Mouse (Mus musculus): Measurements from ENCODE around the gene G3bp1. TPM values are rescaled to one million over a fixed set of nuclear protein-coding genes. Genes with fewer than 3 reads are reported as not detected.

The G3bp1 gene
- polyA plus RNA-seq (2015; fragmentation: Nextera tagmentation; extraction: Ambion mirVana): 86.6 and 101 TPM in 2 replicates

DNA sequence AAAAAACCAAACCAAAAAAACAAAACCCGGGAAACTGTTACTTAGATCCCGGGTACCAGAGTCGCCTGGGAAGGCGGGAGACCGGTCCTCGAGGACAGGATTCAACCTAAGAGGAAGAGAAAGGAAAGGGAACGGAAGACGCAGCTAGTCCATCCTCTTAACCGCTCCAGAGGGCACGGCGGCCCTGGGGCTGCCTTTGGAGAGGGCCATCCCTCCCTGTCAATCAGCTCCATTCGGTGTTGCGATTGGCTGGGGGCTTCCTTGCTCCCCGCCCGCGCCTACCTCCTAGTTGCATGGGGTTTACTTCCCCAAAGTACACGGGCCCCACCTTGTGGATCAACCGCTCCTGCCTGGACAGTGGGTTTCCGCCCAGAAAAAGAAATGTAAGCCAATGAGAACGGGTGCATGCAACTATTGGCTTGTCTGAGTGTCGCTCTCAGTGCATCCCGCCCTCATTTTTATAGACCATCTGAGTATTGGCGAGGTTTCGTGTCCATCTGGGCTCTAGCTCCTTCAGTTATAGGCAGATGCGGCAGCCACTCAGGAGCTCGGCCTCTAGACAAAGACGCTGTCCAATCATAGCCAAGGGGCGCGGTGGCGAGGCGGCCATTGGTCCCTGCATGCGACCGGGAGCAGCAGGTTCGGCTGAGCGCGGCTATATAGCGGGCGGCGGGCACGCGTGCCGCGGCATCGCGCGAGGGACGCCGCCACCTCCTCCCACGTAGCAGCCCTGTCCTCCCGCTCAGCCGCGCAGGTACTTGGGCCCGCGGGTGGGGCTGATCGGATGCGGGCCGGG, at the start of gene G3bp1:
Gene G3bp1 (plus strand): TSS at position 638 of the 796 bp plus-strand sequence.
- no peaks in the 10 kb centered on the region for H3K27me3 ChIP-seq (replicated peaks; ENCODE audit: control insufficient read depth, insufficient read depth, low read length)
- no peaks in the 10 kb centered on the region for H3K9me3 ChIP-seq (ENCODE audit: control insufficient read depth, low read length)
- peak within 1 kb of the TSS; percentile 97 for H3K4me3 ChIP-seq (ENCODE audit: low read length)
- H3K27ac ChIP-seq (ENCODE audit: low read depth, low read length): peak within 1 kb of the TSS; percentile 95
- peaks cover 19% of the 10 kb centered on the region for H3K4me1 ChIP-seq (ENCODE audit: control insufficient read depth, insufficient read depth, low read depth, low read length)
- H3K4me2 ChIP-seq (ENCODE audit: low read length): peak within 1 kb of the TSS; percentile 95
- ATAC-seq: peak; percentile 98
- peak within 1 kb of the TSS; percentile 97 for H3K9ac ChIP-seq (ENCODE audit: low read depth, low read length)
- under 1% methylated on average over 44 of the region's 57 CpGs for WGBS
- H3K36me3 ChIP-seq (ENCODE audit: control insufficient read depth, insufficient read depth, low read length): no peaks in the 10 kb centered on the region

- H3K36me3 ChIP-seq (ENCODE audit: control insufficient read depth, insufficient read depth, low read length): no peaks in the 10 kb centered on the region
- 0 out of 2 replicates have a peak within 1 kb of the TSS, but pooled peaks have one; percentile 35 for H3K27ac ChIP-seq (ENCODE audit: low read depth, low read length)
- no peak within 1 kb of the TSS for H3K9ac ChIP-seq (ENCODE audit: low read depth, low read length)
- H3K4me1 ChIP-seq (ENCODE audit: control insufficient read depth, insufficient read depth, low read depth, low read length): peaks cover 17% of the 10 kb centered on the region
- H3K4me2 ChIP-seq (ENCODE audit: low read length): no peak within 1 kb of the TSS
- 100% methylated on average over 1 of the region's 1 CpGs for WGBS
- no peak for ATAC-seq
- no peaks in the 10 kb centered on the region for H3K9me3 ChIP-seq (ENCODE audit: control insufficient read depth, low read length)
- no peak within 1 kb of the TSS for H3K4me3 ChIP-seq (ENCODE audit: low read length)
- H3K27me3 ChIP-seq (replicated peaks; ENCODE audit: control insufficient read depth, insufficient read depth, low read length): no peaks in the 10 kb centered on the region
These were observed 46.5 kb upstream of the G3bp1 start, which contains the start of gene Sparc for GRCm38 (mm10) chr11:55422978-55423377. Gene Sparc, minus strand, starts transcription at chr11:55423183.

DNA sequence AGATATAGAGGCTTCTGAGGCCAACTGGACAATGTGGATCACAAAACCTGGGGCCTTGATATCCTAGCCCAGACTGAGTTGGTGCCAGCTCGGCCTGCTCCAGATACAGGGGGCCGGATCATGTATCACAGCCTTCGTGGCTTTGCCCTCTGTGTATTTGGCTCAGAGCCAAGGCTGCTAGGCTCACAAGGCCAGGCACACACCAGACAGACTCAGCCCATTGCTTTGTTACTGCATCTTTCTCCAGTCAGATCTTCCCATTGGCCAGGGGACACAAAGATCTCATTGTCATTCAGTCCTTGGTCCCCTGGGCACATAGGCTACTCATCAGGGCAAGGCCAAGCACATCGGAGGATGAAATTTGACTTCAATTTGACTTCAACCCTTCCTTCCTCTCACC, 45.7 kb upstream of the G3bp1 start:
- Histone ChIP-seq H3K9me3 (ENCODE audit: control insufficient read depth, low read length) (no peaks in the 10 kb centered on the region), H3K27ac (ENCODE audit: low read depth, low read length) (0 out of 2 replicates have a peak overlapping the region, but pooled peaks have one; percentile 35), H3K9ac (ENCODE audit: low read depth, low read length) (no peak overlapping the region), H3K4me3 (ENCODE audit: low read length) (no peak overlapping the region), H3K4me2 (ENCODE audit: low read length) (no peak overlapping the region), H3K4me1 (ENCODE audit: control insufficient read depth, insufficient read depth, low read depth, low read length) (peaks cover 18% of the 10 kb centered on the region), H3K36me3 (ENCODE audit: control insufficient read depth, insufficient read depth, low read length) (no peaks in the 10 kb centered on the region), H3K27me3 (replicated peaks; ENCODE audit: control insufficient read depth, insufficient read depth, low read length) (no peaks in the 10 kb centered on the region)
- 11% methylated on average over 4 of the region's 4 CpGs for WGBS
- peak; percentile 41; the same call in 1 of the 2 replicates for ATAC-seq

DNA sequence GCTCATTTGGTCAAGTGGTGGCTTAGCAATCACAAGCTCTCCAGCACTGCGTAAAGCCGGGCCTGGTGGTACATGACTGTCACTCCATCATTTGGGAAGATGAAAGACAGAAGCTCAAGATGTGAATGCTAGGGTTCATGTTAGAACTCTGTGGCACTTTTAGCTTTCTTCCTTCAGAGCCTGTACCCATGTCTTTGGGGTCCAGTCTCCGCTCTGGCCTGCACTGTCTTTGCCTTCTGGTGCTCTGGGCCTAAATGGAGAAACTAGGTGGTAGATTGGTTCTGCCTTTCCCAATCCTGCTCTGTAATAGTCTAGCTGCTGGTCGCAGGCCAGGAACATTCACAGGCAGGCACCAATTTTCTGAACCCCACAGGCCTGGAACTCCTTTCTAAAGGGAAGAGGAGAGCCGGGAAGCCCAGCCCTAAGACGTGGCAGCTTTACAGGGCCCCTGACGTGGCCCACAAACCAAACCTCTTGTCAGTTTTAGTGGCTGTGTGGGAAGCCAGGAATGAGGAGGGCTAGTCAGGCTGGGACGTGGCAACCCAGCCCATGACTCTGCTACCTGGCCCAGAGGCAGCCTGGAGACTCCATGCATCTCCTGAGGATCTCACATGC, 44.6 kb upstream of the G3bp1 start:
- Histone ChIP-seq H3K4me1 (ENCODE audit: control insufficient read depth, insufficient read depth, low read depth, low read length) (peaks cover 14% of the 10 kb centered on the region), H3K4me2 (ENCODE audit: low read length) (no peak overlapping the region), H3K4me3 (ENCODE audit: low read length) (no peak overlapping the region), H3K9ac (ENCODE audit: low read depth, low read length) (no peak overlapping the region), H3K27ac (ENCODE audit: low read depth, low read length) (no peak overlapping the region), H3K36me3 (ENCODE audit: control insufficient read depth, insufficient read depth, low read length) (no peaks in the 10 kb centered on the region), H3K27me3 (replicated peaks; ENCODE audit: control insufficient read depth, insufficient read depth, low read length) (no peaks in the 10 kb centered on the region), H3K9me3 (ENCODE audit: control insufficient read depth, low read length) (no peaks in the 10 kb centered on the region)
- WGBS: 72% methylated on average over 8 of the region's 8 CpGs
- no peak for ATAC-seq

GRCm38 (mm10) chr11:55428186-55429012, 41.1 kb upstream of the G3bp1 start:
- Histone ChIP-seq H3K4me3 (ENCODE audit: low read length) (no peak overlapping the region), H3K9me3 (ENCODE audit: control insufficient read depth, low read length) (no peaks in the 10 kb centered on the region), H3K4me1 (ENCODE audit: control insufficient read depth, insufficient read depth, low read depth, low read length) (peaks cover 14% of the 10 kb centered on the region), H3K36me3 (ENCODE audit: control insufficient read depth, insufficient read depth, low read length) (no peaks in the 10 kb centered on the region), H3K27me3 (replicated peaks; ENCODE audit: control insufficient read depth, insufficient read depth, low read length) (no peaks in the 10 kb centered on the region), H3K27ac (ENCODE audit: low read depth, low read length) (peak overlapping the region; percentile 74), H3K4me2 (ENCODE audit: low read length) (no peak overlapping the region; the same call in 1 of the 2 replicates), H3K9ac (ENCODE audit: low read depth, low read length) (no peak overlapping the region; the same call in 1 of the 2 replicates)
- 33% methylated on average over 15 of the region's 16 CpGs for WGBS
- peak; percentile 76 for ATAC-seq

GRCm38 (mm10) chr11:55429973-55430372, 39.5 kb upstream of the G3bp1 start:
- WGBS: 90% methylated on average over 2 of the region's 2 CpGs

DNA sequence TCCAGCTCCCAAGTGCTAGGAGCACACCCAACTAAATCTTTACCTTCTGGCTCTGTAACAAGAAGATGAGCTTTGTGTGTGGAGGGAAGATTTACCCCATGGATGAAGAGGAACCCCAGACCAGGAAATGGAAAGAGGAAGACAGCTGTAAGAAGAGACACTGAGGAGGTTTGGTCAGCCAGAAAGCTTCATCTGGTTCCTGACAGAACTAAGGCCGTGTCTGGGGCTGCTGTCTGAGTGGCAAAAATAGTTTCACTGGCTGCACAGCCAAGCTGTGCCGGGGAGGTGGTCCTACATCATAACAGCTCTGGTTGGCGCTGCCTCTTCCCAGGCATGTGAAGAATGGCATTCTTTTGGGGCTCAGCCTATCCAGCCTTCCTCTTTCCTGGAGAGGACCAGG, 36.5 kb upstream of the G3bp1 start:
- no peak overlapping the region for H3K9ac ChIP-seq (ENCODE audit: low read depth, low read length)
- H3K4me2 ChIP-seq (ENCODE audit: low read length): no peak overlapping the region
- no peaks in the 10 kb centered on the region for H3K27me3 ChIP-seq (replicated peaks; ENCODE audit: control insufficient read depth, insufficient read depth, low read length)
- ATAC-seq: no peak
- no peaks in the 10 kb centered on the region for H3K9me3 ChIP-seq (ENCODE audit: control insufficient read depth, low read length)
- no peaks in the 10 kb centered on the region for H3K36me3 ChIP-seq (ENCODE audit: control insufficient read depth, insufficient read depth, low read length)
- H3K4me3 ChIP-seq (ENCODE audit: low read length): no peak overlapping the region
- WGBS: 57% methylated on average over 3 of the region's 3 CpGs
- peaks cover 6% of the 10 kb centered on the region for H3K4me1 ChIP-seq (ENCODE audit: control insufficient read depth, insufficient read depth, low read depth, low read length)
- no peak overlapping the region for H3K27ac ChIP-seq (ENCODE audit: low read depth, low read length)

More at GRCm38 (mm10) chr11:55429973-55430372, 39.5 kb upstream of the G3bp1 start:
- H3K27ac ChIP-seq (ENCODE audit: low read depth, low read length): no peak overlapping the region
- ATAC-seq: no peak
- H3K4me1 ChIP-seq (ENCODE audit: control insufficient read depth, insufficient read depth, low read depth, low read length): peaks cover 6% of the 10 kb centered on the region
- H3K27me3 ChIP-seq (replicated peaks; ENCODE audit: control insufficient read depth, insufficient read depth, low read length): no peaks in the 10 kb centered on the region
- H3K4me2 ChIP-seq (ENCODE audit: low read length): no peak overlapping the region
- no peaks in the 10 kb centered on the region for H3K9me3 ChIP-seq (ENCODE audit: control insufficient read depth, low read length)
- H3K36me3 ChIP-seq (ENCODE audit: control insufficient read depth, insufficient read depth, low read length): no peaks in the 10 kb centered on the region
- no peak overlapping the region for H3K9ac ChIP-seq (ENCODE audit: low read depth, low read length)
- H3K4me3 ChIP-seq (ENCODE audit: low read length): no peak overlapping the region

- Histone ChIP-seq H3K27me3 (replicated peaks; ENCODE audit: control insufficient read depth, insufficient read depth, low read length) (no peaks in the 10 kb centered on the region), H3K36me3 (ENCODE audit: control insufficient read depth, insufficient read depth, low read length) (no peaks in the 10 kb centered on the region), H3K9ac (ENCODE audit: low read depth, low read length) (no peak overlapping the region), H3K9me3 (ENCODE audit: control insufficient read depth, low read length) (no peaks in the 10 kb centered on the region), H3K27ac (ENCODE audit: low read depth, low read length) (no peak overlapping the region), H3K4me1 (ENCODE audit: control insufficient read depth, insufficient read depth, low read depth, low read length) (no peaks in the 10 kb centered on the region), H3K4me3 (ENCODE audit: low read length) (no peak overlapping the region), H3K4me2 (ENCODE audit: low read length) (no peak overlapping the region)
- 85% methylated on average over 6 of the region's 6 CpGs for WGBS
- no peak for ATAC-seq
These were observed 33.4 kb upstream of the G3bp1 start for GRCm38 (mm10) chr11:55436089-55436488.

Data from hindbrain, embryonic 16.5 days (tissue).